Mouse (Mus musculus) liver, embryonic 14.5 days (tissue): ENCODE data around the gene Efs.

ENCODE experiments used
- CTCF ChIP-seq: IDR thresholded peaks from 2 replicates; pipeline ENCODE4 v1.5.1; 2016; ENCODE audit warnings: antibody characterized with exemption, low read depth, control low read depth
- EP300 ChIP-seq: IDR thresholded peaks from 2 replicates; pipeline ENCODE4 v1.6.1; 2016; ENCODE audit warnings: antibody characterized with exemption, low read depth

DNA sequence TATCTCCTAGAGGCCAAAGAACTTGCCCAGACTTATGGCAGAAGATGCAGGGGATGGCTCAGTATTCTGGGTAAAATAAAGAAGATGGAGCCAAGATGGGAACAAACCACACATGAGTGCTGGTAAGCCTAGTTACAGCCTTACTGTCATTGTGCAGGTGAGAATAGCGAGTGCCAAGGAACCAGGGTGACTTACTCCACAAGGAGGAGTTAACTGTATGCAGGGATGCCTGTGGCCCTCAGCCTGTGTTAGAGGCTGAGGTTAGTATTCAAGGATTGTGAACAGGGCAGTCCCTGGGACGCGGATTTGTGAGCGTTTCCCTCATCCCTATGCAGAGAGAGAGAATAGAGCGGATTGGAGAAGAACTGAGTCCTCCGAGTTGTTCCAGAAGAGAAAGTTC, 25.7 kb upstream of the Efs start:
- TF ChIP-seq CTCF, result no peak
- no peak for TF ChIP-seq EP300
